Mouse (Mus musculus): ENCODE measurements around the gene Hbs1l. TPM values are rescaled to one million over a fixed set of nuclear protein-coding genes. Genes with fewer than 3 reads are reported as not detected.
"Not testable (repeated sequence)": the region's sequence is repeated elsewhere in the genome, so short reads cannot be mapped to it uniquely, and the experiment has no call there.

The Hbs1l gene
- polyA plus RNA-seq, 1 experiment from 2014 or later: 88.3 TPM

GRCm38 (mm10) chr10:21393390-21393789, 97.6 kb downstream of the Hbs1l start:
- Histone ChIP-seq H3K27me3 (replicated peaks; ENCODE audit: control insufficient read depth, insufficient read depth, low read length) (no peaks in the 10 kb centered on the region), H3K36me3 (ENCODE audit: control insufficient read depth, insufficient read depth, low read length) (no peaks in the 10 kb centered on the region), H3K27ac (ENCODE audit: low read depth) (no peak overlapping the region), H3K4me1 (replicated peaks; ENCODE audit: control insufficient read depth, insufficient read depth, low read length) (no peaks in the 10 kb centered on the region), H3K4me3 (ENCODE audit: low read depth, low read length) (no peak overlapping the region), H3K9me3 (ENCODE audit: control insufficient read depth, low read length) (no peaks in the 10 kb centered on the region), H3K4me2 (ENCODE audit: low read length) (no peak overlapping the region), H3K9ac (ENCODE audit: low read length) (no peak overlapping the region)
- ATAC-seq (replicated peaks; ENCODE audit: low FRiP score, low TSS enrichment, low read depth) (no peak), DNase-seq (ENCODE audit: low spot score) (no peak)
- WGBS: 87% methylated on average over 2 of the region's 2 CpGs

GRCm38 (mm10) chr10:21395426-21396139, 99.8 kb downstream of the Hbs1l start:
- ATAC-seq (replicated peaks; ENCODE audit: low FRiP score, low TSS enrichment, low read depth) (no peak), DNase-seq (ENCODE audit: low spot score) (no peak)
- WGBS: 88% methylated on average over 14 of the region's 14 CpGs
- no peaks in the 10 kb centered on the region for H3K36me3 ChIP-seq (ENCODE audit: control insufficient read depth, insufficient read depth, low read length)
- H3K4me3 ChIP-seq (ENCODE audit: low read depth, low read length): no peak overlapping the region
- no peaks in the 10 kb centered on the region for H3K4me1 ChIP-seq (replicated peaks; ENCODE audit: control insufficient read depth, insufficient read depth, low read length)
- H3K9me3 ChIP-seq (ENCODE audit: control insufficient read depth, low read length): no peaks in the 10 kb centered on the region
- H3K27ac ChIP-seq (ENCODE audit: low read depth): no peak overlapping the region
- no peak overlapping the region for H3K9ac ChIP-seq (ENCODE audit: low read length)
- H3K27me3 ChIP-seq (replicated peaks; ENCODE audit: control insufficient read depth, insufficient read depth, low read length): no peaks in the 10 kb centered on the region
- no peak overlapping the region for H3K4me2 ChIP-seq (ENCODE audit: low read length)

GRCm38 (mm10) chr10:21398873-21399425, 103.2 kb downstream of the Hbs1l start:
- not testable (repeated sequence) for H3K4me3 ChIP-seq (ENCODE audit: low read depth, low read length); DNase-seq (ENCODE audit: low spot score); ATAC-seq (replicated peaks; ENCODE audit: low FRiP score, low TSS enrichment, low read depth); H3K27ac ChIP-seq (ENCODE audit: low read depth); H3K4me2 ChIP-seq (ENCODE audit: low read length); H3K9ac ChIP-seq (ENCODE audit: low read length); H3K4me1 ChIP-seq (replicated peaks; ENCODE audit: control insufficient read depth, insufficient read depth, low read length); H3K9me3 ChIP-seq (ENCODE audit: control insufficient read depth, low read length); H3K36me3 ChIP-seq (ENCODE audit: control insufficient read depth, insufficient read depth, low read length); H3K27me3 ChIP-seq (replicated peaks; ENCODE audit: control insufficient read depth, insufficient read depth, low read length)
- 79% methylated on average over 6 of the region's 6 CpGs for WGBS

GRCm38 (mm10) chr10:21399622-21400021, 103.8 kb downstream of the Hbs1l start:
- no peak for ATAC-seq (replicated peaks; ENCODE audit: low FRiP score, low TSS enrichment, low read depth)
- Histone ChIP-seq H3K4me2 (ENCODE audit: low read length) (no peak overlapping the region), H3K27me3 (replicated peaks; ENCODE audit: control insufficient read depth, insufficient read depth, low read length) (no peaks in the 10 kb centered on the region), H3K9me3 (ENCODE audit: control insufficient read depth, low read length) (no peaks in the 10 kb centered on the region), H3K4me3 (ENCODE audit: low read depth, low read length) (no peak overlapping the region), H3K27ac (ENCODE audit: low read depth) (no peak overlapping the region), H3K36me3 (ENCODE audit: control insufficient read depth, insufficient read depth, low read length) (no peaks in the 10 kb centered on the region), H3K4me1 (replicated peaks; ENCODE audit: control insufficient read depth, insufficient read depth, low read length) (no peaks in the 10 kb centered on the region), H3K9ac (ENCODE audit: low read length) (no peak overlapping the region)
- WGBS: 26% methylated on average over 8 of the region's 8 CpGs
- DNase-seq (ENCODE audit: low spot score): no peak

- H3K9ac ChIP-seq (ENCODE audit: low read length): no peak overlapping the region
- H3K36me3 ChIP-seq (ENCODE audit: control insufficient read depth, insufficient read depth, low read length): no peaks in the 10 kb centered on the region
- H3K9me3 ChIP-seq (ENCODE audit: control insufficient read depth, low read length): no peaks in the 10 kb centered on the region
- no peaks in the 10 kb centered on the region for H3K27me3 ChIP-seq (replicated peaks; ENCODE audit: control insufficient read depth, insufficient read depth, low read length)
- H3K4me3 ChIP-seq (ENCODE audit: low read depth, low read length): no peak overlapping the region
- no peak for DNase-seq (ENCODE audit: low spot score)
- 49% methylated on average over 7 of the region's 7 CpGs for WGBS
- H3K27ac ChIP-seq (ENCODE audit: low read depth): no peak overlapping the region
- H3K4me1 ChIP-seq (replicated peaks; ENCODE audit: control insufficient read depth, insufficient read depth, low read length): no peaks in the 10 kb centered on the region
- H3K4me2 ChIP-seq (ENCODE audit: low read length): no peak overlapping the region
- no peak for ATAC-seq (replicated peaks; ENCODE audit: low FRiP score, low TSS enrichment, low read depth)
Measured at GRCm38 (mm10) chr10:21400031-21400430, 104.3 kb downstream of the Hbs1l start.

GRCm38 (mm10) chr10:21400453-21400852, 104.7 kb downstream of the Hbs1l start:
- no peak for DNase-seq (ENCODE audit: low spot score)
- H3K4me3 ChIP-seq (ENCODE audit: low read depth, low read length): no peak overlapping the region
- H3K27me3 ChIP-seq (replicated peaks; ENCODE audit: control insufficient read depth, insufficient read depth, low read length): no peaks in the 10 kb centered on the region
- WGBS: 58% methylated on average over 2 of the region's 2 CpGs
- no peaks in the 10 kb centered on the region for H3K9me3 ChIP-seq (ENCODE audit: control insufficient read depth, low read length)
- H3K9ac ChIP-seq (ENCODE audit: low read length): no peak overlapping the region
- H3K36me3 ChIP-seq (ENCODE audit: control insufficient read depth, insufficient read depth, low read length): no peaks in the 10 kb centered on the region
- H3K27ac ChIP-seq (ENCODE audit: low read depth): no peak overlapping the region
- no peaks in the 10 kb centered on the region for H3K4me1 ChIP-seq (replicated peaks; ENCODE audit: control insufficient read depth, insufficient read depth, low read length)
- ATAC-seq (replicated peaks; ENCODE audit: low FRiP score, low TSS enrichment, low read depth): no peak
- H3K4me2 ChIP-seq (ENCODE audit: low read length): no peak overlapping the region

GRCm38 (mm10) chr10:21401259-21401658, 105.5 kb downstream of the Hbs1l start:
- ATAC-seq (replicated peaks; ENCODE audit: low FRiP score, low TSS enrichment, low read depth) (no peak), DNase-seq (ENCODE audit: low spot score) (no peak)
- WGBS: 68% methylated on average over 4 of the region's 4 CpGs
- Histone ChIP-seq H3K9ac (ENCODE audit: low read length) (no peak overlapping the region), H3K4me1 (replicated peaks; ENCODE audit: control insufficient read depth, insufficient read depth, low read length) (no peaks in the 10 kb centered on the region), H3K4me2 (ENCODE audit: low read length) (no peak overlapping the region), H3K27ac (ENCODE audit: low read depth) (no peak overlapping the region), H3K4me3 (ENCODE audit: low read depth, low read length) (no peak overlapping the region), H3K9me3 (ENCODE audit: control insufficient read depth, low read length) (no peaks in the 10 kb centered on the region), H3K36me3 (ENCODE audit: control insufficient read depth, insufficient read depth, low read length) (no peaks in the 10 kb centered on the region), H3K27me3 (replicated peaks; ENCODE audit: control insufficient read depth, insufficient read depth, low read length) (no peaks in the 10 kb centered on the region)

- no peak for ATAC-seq (replicated peaks; ENCODE audit: low FRiP score, low TSS enrichment, low read depth)
- H3K27ac ChIP-seq (ENCODE audit: low read depth): no peak overlapping the region
- no peaks in the 10 kb centered on the region for H3K4me1 ChIP-seq (replicated peaks; ENCODE audit: control insufficient read depth, insufficient read depth, low read length)
Measured at GRCm38 (mm10) chr10:21404822-21405221, 109.0 kb downstream of the Hbs1l start.

More at GRCm38 (mm10) chr10:21404822-21405221, 109.0 kb downstream of the Hbs1l start:
- Histone ChIP-seq H3K4me3 (ENCODE audit: low read depth, low read length) (no peak overlapping the region), H3K27me3 (replicated peaks; ENCODE audit: control insufficient read depth, insufficient read depth, low read length) (no peaks in the 10 kb centered on the region), H3K4me2 (ENCODE audit: low read length) (no peak overlapping the region), H3K9me3 (ENCODE audit: control insufficient read depth, low read length) (no peaks in the 10 kb centered on the region), H3K36me3 (ENCODE audit: control insufficient read depth, insufficient read depth, low read length) (no peaks in the 10 kb centered on the region), H3K9ac (ENCODE audit: low read length) (no peak overlapping the region)
- DNase-seq (ENCODE audit: low spot score): no peak
- WGBS: 86% methylated on average over 4 of the region's 4 CpGs
